Mouse (Mus musculus) lung, embryonic 16.5 days (tissue): ENCODE results near the gene Mogat1. TPM values are rescaled to one million over a fixed set of nuclear protein-coding genes. Genes with fewer than 3 reads are reported as not detected.
"Not testable (repeated sequence)": the region's sequence is repeated elsewhere in the genome, so short reads cannot be mapped to it uniquely, and the experiment has no call there.

Source experiments
- ATAC-seq: fragments of 200-750 bp; cut with Nextera tagmentation; 2 replicates; pipeline ENCODE4 v1.8.0; 2017; ENCODE audit warnings: low read depth, mild to moderate bottlenecking, moderate library complexity
- H3K27ac ChIP-seq: fragments of 300-500 bp; sonication (generic); 2 replicates; pipeline ENCODE4 v1.5.1; 2014; ENCODE audit warnings: mild to moderate bottlenecking, control low read depth, low read length
- H3K27me3 ChIP-seq: fragments of 300-500 bp; sonication (generic); 2 replicates; pipeline ENCODE4 v1.6.1; 2014; ENCODE audit warnings: low read depth, low read length, mixed read lengths; ENCODE audit not compliant: control insufficient read depth, insufficient read depth
- H3K36me3 ChIP-seq: fragments of 300-500 bp; sonication (generic); 2 replicates; pipeline ENCODE4 v1.6.1; 2014; ENCODE audit warnings: low read length; ENCODE audit not compliant: control insufficient read depth, insufficient read depth
- H3K4me1 ChIP-seq: fragments of 300-500 bp; sonication (generic); replicated peaks from 2 replicates; pipeline ENCODE4 v1.6.1; 2014; ENCODE audit warnings: low read length, mixed read lengths; ENCODE audit not compliant: control insufficient read depth, insufficient read depth
- H3K4me2 ChIP-seq: fragments of 300-500 bp; sonication (generic); 2 replicates; pipeline ENCODE4 v1.6.1; 2014; ENCODE audit warnings: low read depth, low read length, control low read depth
- H3K4me3 ChIP-seq: fragments of 300-500 bp; sonication (generic); 2 replicates; pipeline ENCODE4 v1.5.1; 2014; ENCODE audit warnings: mild to moderate bottlenecking, low read length, control low read depth
- H3K9ac ChIP-seq: fragments of 300-500 bp; sonication (generic); 2 replicates; pipeline ENCODE4 v1.6.1; 2014; ENCODE audit warnings: low read length, control low read depth
- H3K9me3 ChIP-seq: fragments of 300-500 bp; sonication (generic); 2 replicates; pipeline ENCODE4 v1.6.1; 2016; ENCODE audit warnings: low read length; ENCODE audit not compliant: control insufficient read depth
- WGBS: fragments of 180-500 bp; shearing (Covaris S2); extraction: QIAGEN DNeasy Blood & Tissue Kit; methylation state at CpG from one replicate; pipeline ENCODE4 v1.1.7; 2014; 5-methylcytosine and 5-hydroxymethylcytosine counted together
- polyA plus RNA-seq: library from polyadenylated mRNA; unstranded; fragments of >200 nt; fragmentation: Nextera tagmentation; extraction: Ambion mirVana; gene quantifications from 2 replicates; pipeline ENCODE4 v1.2.1, GENCODE M21; 2015

Gene Mogat1
- polyA plus RNA-seq, 1 experiment from 2014 or later, result not detected

DNA sequence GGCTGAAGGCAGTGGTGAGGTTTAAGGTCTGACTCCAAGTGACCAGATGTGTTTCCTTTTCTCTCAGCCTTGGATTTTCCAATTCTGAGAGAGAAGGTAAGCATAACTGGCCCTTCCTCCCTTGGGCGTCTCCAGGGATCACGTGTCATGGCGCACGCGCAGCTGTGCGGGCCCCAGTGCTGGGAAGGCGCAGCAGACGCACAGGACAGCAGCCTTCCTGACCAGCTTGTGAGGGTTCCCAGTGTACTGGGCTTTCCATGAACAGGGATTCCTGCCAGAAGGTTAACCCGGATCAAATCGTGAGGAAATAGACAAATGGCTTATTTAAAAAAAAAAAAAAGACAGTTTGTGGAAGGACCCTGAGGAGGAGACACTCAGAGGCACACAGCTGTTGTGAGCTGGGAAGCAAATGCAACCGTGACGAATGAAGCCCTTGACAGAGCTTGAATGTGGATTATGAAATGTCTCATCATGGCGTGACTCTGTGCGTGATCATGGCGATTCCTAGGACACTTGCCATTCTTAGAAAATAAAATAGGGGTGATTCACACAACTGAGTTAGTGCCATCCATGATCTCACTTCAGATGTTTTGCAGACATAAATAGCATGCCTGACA, 21.5 kb downstream of the Mogat1 start:
- no peaks in the 10 kb centered on the region for H3K36me3 ChIP-seq
- H3K9me3 ChIP-seq, result no peaks in the 10 kb centered on the region
- H3K27ac ChIP-seq, result no peak overlapping the region
- 65% methylated on average over 15 of the region's 15 CpGs for WGBS
- no peaks in the 10 kb centered on the region for H3K27me3 ChIP-seq
- H3K9ac ChIP-seq, result no peak overlapping the region
- peak; percentile 84 for ATAC-seq
- no peak overlapping the region for H3K4me2 ChIP-seq
- no peak overlapping the region for H3K4me3 ChIP-seq
- H3K4me1 ChIP-seq, result no peaks in the 10 kb centered on the region

DNA sequence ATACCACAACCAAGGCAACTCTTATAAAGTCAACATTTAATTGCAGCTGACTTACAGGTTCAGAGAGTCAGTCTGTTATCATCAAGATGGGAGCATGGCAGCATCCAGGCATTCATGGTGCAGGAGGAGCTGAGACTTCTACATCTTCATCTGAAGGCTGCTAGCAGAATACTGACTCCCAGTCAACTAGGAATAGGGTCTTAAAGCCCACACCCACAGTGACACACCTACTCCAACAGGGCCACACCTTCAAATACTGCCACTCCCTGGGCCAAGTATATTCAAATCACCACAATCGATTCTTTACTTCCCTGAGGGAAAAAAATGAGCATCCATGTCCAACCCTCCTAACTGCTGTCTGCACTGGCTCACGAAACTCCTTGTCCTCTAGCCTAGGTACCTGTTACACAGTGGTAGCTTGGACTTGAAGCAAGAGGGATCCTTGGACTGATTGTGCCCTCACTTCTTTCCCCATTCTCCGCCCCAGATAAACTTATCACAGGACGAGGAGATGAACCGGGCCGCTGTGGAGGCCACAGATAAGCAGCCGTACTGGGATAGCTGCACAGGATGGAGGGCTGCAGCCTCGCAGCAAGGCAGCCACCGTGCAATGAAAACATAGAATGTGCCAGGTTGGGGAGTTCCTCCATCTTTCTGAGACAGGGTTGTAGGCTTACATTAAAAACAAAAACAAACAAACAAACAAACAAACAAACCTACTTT, 23.8 kb downstream of the Mogat1 start:
- no peak overlapping the region for H3K4me3 ChIP-seq
- H3K27me3 ChIP-seq, result no peaks in the 10 kb centered on the region
- ATAC-seq, result no peak
- no peaks in the 10 kb centered on the region for H3K4me1 ChIP-seq
- no peak overlapping the region for H3K4me2 ChIP-seq
- no peaks in the 10 kb centered on the region for H3K9me3 ChIP-seq
- H3K9ac ChIP-seq, result no peak overlapping the region
- 73% methylated on average over 9 of the region's 9 CpGs for WGBS
- H3K27ac ChIP-seq, result no peak overlapping the region
- no peaks in the 10 kb centered on the region for H3K36me3 ChIP-seq

DNA sequence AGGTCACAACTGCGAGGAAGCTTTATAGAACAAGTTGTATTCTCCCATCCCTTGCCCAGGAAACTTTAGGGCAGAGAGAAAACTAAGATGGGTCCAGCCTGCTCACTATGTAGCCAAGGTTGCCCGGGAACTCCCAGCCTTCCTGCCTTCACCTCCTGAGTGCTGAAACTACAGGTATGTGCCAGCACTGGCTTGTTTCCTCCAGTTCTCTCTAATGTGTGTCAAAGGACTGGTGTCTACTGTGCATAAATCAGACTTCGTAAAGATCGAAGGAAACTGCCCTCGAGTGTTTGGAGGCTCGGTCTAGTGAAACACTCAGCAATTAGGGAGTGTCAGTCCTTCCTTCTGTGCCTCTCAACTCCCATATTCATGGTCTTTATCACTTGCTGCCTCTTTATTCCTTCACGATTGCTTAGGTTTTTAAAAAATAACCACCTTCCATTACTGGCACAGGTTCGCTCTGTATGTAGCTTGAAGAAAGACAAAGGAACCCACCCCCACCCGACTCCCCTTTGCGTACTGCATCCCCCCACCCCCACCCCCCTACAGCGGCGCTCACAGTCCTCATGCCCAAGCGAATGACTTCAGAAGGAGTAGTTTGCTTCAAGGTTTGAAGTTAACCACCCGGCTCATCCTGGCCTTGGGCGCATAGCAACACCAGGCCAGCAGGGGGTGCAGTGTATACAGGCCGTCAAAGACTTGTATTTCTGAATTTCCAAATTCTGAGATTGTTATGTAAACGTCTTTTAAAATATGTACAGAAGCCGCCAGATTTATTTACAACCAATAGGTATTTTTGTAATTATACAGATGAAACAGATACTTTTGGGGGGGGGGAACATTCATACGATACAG, 25.7 kb downstream of the Mogat1 start:
- Histone ChIP-seq H3K36me3 (no peaks in the 10 kb centered on the region), H3K4me1 (no peaks in the 10 kb centered on the region), H3K27ac (no peak overlapping the region), H3K4me2 (peak overlapping the region; percentile 84), H3K27me3 (no peaks in the 10 kb centered on the region), H3K9me3 (no peaks in the 10 kb centered on the region), H3K9ac (peak overlapping the region; percentile 27), H3K4me3 (peak overlapping the region; percentile 46)
- WGBS, result 30% methylated on average over 19 of the region's 19 CpGs
- peak; percentile 55; the same call in 1 of the 2 replicates for ATAC-seq

GRCm38 (mm10) chr1:78537494-78538010, 26.8 kb downstream of the Mogat1 start:
- Histone ChIP-seq H3K27ac (no peak overlapping the region), H3K4me3 (peak overlapping the region; percentile 46), H3K4me2 (peak overlapping the region; percentile 84), H3K9ac (peak overlapping the region; percentile 56), H3K36me3 (no peaks in the 10 kb centered on the region), H3K27me3 (no peaks in the 10 kb centered on the region), H3K4me1 (no peaks in the 10 kb centered on the region), H3K9me3 (no peaks in the 10 kb centered on the region)
- ATAC-seq, result peak; percentile 89
- 11% methylated on average over 16 of the region's 16 CpGs for WGBS

DNA sequence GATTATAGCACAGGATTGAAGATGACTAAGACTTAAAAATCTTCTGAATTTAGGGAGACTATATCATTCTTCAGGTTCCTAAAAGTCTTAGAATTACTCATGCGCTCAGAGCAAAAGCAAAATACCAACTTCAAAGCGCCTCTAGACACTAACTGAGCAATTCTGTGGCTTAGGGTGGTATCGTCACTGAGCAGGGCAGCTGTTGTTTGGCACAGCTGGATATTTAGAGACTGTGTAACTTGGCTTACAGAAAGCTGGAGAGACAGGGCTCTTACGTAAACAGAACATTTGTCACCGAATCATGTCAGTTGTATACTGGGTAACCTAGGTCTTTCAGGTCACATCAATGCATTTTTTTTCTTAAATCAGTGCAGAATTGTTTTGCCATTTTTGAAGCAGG, 27.6 kb downstream of the Mogat1 start:
- no peak for ATAC-seq
- H3K9ac ChIP-seq, result no peak overlapping the region
- H3K9me3 ChIP-seq, result no peaks in the 10 kb centered on the region
- H3K4me3 ChIP-seq, result no peak overlapping the region
- no peaks in the 10 kb centered on the region for H3K36me3 ChIP-seq
- 50% methylated on average over 5 of the region's 5 CpGs for WGBS
- H3K4me2 ChIP-seq, result no peak overlapping the region
- H3K27me3 ChIP-seq, result no peaks in the 10 kb centered on the region
- H3K27ac ChIP-seq, result no peak overlapping the region
- H3K4me1 ChIP-seq, result no peaks in the 10 kb centered on the region

DNA sequence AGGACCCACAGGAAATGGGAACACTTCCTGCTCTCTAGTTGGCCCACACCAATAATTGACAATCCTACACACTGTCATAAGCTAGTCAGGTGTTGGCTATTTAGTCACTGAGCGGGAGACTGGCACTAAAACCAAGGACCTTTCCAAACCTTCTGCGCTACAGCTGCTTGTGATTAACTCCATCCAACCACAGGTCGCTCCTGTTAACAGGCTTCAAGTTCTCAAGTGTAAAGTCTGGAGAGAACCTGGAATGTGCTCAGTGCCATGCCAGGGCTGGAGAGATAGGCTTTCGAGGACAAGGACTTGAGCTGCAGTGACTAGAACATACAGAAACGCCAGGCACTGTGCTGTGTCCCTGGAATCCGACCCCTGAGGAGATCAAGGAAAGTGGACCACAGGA, 28.4 kb downstream of the Mogat1 start:
- no peak overlapping the region for H3K9ac ChIP-seq
- H3K36me3 ChIP-seq, result no peaks in the 10 kb centered on the region
- H3K27me3 ChIP-seq, result no peaks in the 10 kb centered on the region
- H3K9me3 ChIP-seq, result no peaks in the 10 kb centered on the region
- H3K4me2 ChIP-seq, result no peak overlapping the region
- no peaks in the 10 kb centered on the region for H3K4me1 ChIP-seq
- no peak overlapping the region for H3K27ac ChIP-seq
- no peak overlapping the region for H3K4me3 ChIP-seq
- WGBS, result 64% methylated on average over 6 of the region's 6 CpGs
- no peak for ATAC-seq

GRCm38 (mm10) chr1:78543631-78544030, 32.8 kb downstream of the Mogat1 start:
- not testable (repeated sequence) for H3K9ac ChIP-seq, H3K4me3 ChIP-seq, H3K27me3 ChIP-seq, H3K4me2 ChIP-seq, H3K27ac ChIP-seq, H3K9me3 ChIP-seq, H3K4me1 ChIP-seq, ATAC-seq, H3K36me3 ChIP-seq
- WGBS, result 86% methylated on average over 1 of the region's 1 CpGs

GRCm38 (mm10) chr1:78546258-78546657, 35.5 kb downstream of the Mogat1 start:
- no peak overlapping the region for H3K4me3 ChIP-seq
- no peaks in the 10 kb centered on the region for H3K27me3 ChIP-seq
- H3K4me2 ChIP-seq, result no peak overlapping the region
- H3K36me3 ChIP-seq, result no peaks in the 10 kb centered on the region
- no peak for ATAC-seq
- no peaks in the 10 kb centered on the region for H3K9me3 ChIP-seq
- H3K27ac ChIP-seq, result no peak overlapping the region
- no peak overlapping the region for H3K9ac ChIP-seq
- WGBS, result 66% methylated on average over 9 of the region's 9 CpGs
- no peaks in the 10 kb centered on the region for H3K4me1 ChIP-seq

DNA sequence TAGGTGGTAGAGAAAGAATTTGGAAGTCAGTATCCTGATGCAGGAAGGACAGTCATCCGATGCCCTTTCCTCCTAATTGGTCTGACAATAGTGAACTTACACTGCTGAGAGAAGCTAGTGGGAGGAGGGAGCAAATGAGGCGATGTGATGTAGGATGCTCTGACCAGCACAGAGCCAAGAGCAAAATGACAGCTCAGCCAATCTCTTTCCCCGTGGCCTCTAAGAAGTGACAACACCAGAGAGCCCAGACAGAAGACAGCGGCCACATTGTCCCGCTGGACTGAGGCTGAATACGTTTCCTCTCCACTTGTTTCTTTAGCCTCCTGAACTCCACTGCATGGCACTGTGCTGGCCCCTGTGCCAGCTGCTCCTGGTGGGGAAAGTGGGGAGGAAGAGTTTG, 38.2 kb downstream of the Mogat1 start:
- Histone ChIP-seq H3K36me3 (no peaks in the 10 kb centered on the region), H3K4me2 (no peak overlapping the region), H3K9ac (no peak overlapping the region), H3K4me3 (no peak overlapping the region), H3K9me3 (no peaks in the 10 kb centered on the region), H3K27ac (no peak overlapping the region), H3K27me3 (no peaks in the 10 kb centered on the region), H3K4me1 (no peaks in the 10 kb centered on the region)
- ATAC-seq, result peak; percentile 31; the same call in 1 of the 2 replicates
- 40% methylated on average over 6 of the region's 6 CpGs for WGBS
